Mouse (Mus musculus): Measurements from ENCODE around the gene BB287469. TPM values are rescaled to one million over a fixed set of nuclear protein-coding genes. Genes with fewer than 3 reads are reported as not detected.

Gene BB287469
- not detected in 2 replicates for polyA plus RNA-seq (2012; rRNA removed)

GRCm38 (mm10) chr12:87816277-87816676 lies at the start of gene BB287469:
Gene BB287469 (plus strand): TSS chr12:87816577.

GRCm38 (mm10) chr12:87775655-87776054 lies 40.7 kb upstream of the BB287469 start, which contains the start of gene Gm21319:
Gene Gm21319 (minus strand): TSS chr12:87775755.

GRCm38 (mm10) chr12:87795212-87795611 lies 21.2 kb upstream of the BB287469 start, which contains the start of gene Gm21936:
Gene Gm21936 (plus strand): TSS chr12:87795512.

GRCm38 (mm10) chr12:87842239-87842638 lies 25.9 kb downstream of the BB287469 start, which contains the start of gene Gm2001:
Gene Gm2001 (minus strand): TSS chr12:87842339.

Other genes with a start within 250 kb of the BB287469 start
- gene Oog1, start 213.9 kb upstream of the BB287469 start, polyA plus RNA-seq (2012; rRNA removed) = not detected in 2 replicates
- gene Gm4027, start 197.7 kb upstream of the BB287469 start, polyA plus RNA-seq (2012; rRNA removed) = not detected in 2 replicates
- not detected in 2 replicates for gene Gm16381, start 172.0 kb upstream of the BB287469 start, polyA plus RNA-seq (2012; rRNA removed)
- gene Gm21319, start 40.8 kb upstream of the BB287469 start, polyA plus RNA-seq (2012; rRNA removed) = not detected in 2 replicates
- not detected in 2 replicates for gene Gm21936, start 21.1 kb upstream of the BB287469 start, polyA plus RNA-seq (2012; rRNA removed)
- not detected in 2 replicates for gene Gm2001, start 25.8 kb downstream of the BB287469 start, polyA plus RNA-seq (2012; rRNA removed)
- not detected in 2 replicates for gene Gm2016, start 57.5 kb downstream of the BB287469 start, polyA plus RNA-seq (2012; rRNA removed)
- not detected in 2 replicates for gene Gm2022, start 78.8 kb downstream of the BB287469 start, polyA plus RNA-seq (2012; rRNA removed)
- not detected in 2 replicates for gene Gm2035, start 103.3 kb downstream of the BB287469 start, polyA plus RNA-seq (2012; rRNA removed)
- gene Gm2042, start 137.5 kb downstream of the BB287469 start, polyA plus RNA-seq (2012; rRNA removed) = not detected in 2 replicates
- gene Gm2075, start 195.3 kb downstream of the BB287469 start, polyA plus RNA-seq (2012; rRNA removed) = not detected in 2 replicates
- not detected in 2 replicates for gene Gm6803, start 202.2 kb downstream of the BB287469 start, polyA plus RNA-seq (2012; rRNA removed)
- not detected in 2 replicates for gene Gm2056, start 210.4 kb downstream of the BB287469 start, polyA plus RNA-seq (2012; rRNA removed)